Mouse (Mus musculus) CH12.LX (cell line): ENCODE measurements around the gene Otud7a. TPM values are rescaled to one million over a fixed set of nuclear protein-coding genes. Genes with fewer than 3 reads are reported as not detected.

ENCODE experiments used
- DNase-seq: peaks from one replicate; pipeline ENCODE4 v3.0.0-alpha.2; 2013; ENCODE audit errors: extremely low read depth
- H3K27ac ChIP-seq: 2 replicates; pipeline ENCODE4 v1.5.1; 2012; ENCODE audit warnings: low read depth, mild to moderate bottlenecking, control low read depth, moderate library complexity; ENCODE audit not compliant: insufficient read depth
- H3K27me3 ChIP-seq: replicated peaks from 2 replicates; pipeline ENCODE3; 2012; ENCODE audit warnings: inconsistent platforms
- H3K36me3 ChIP-seq, 2 experiments: replicated peaks in 1 of 2; 2 replicates each; pipeline versions ENCODE3 to v1.6.1; 2012; ENCODE audit warnings: inconsistent platforms in 1 of 2, low read length in 1 of 2, mild to moderate bottlenecking in 1 of 2, mixed read lengths in 1 of 2, moderate library complexity in 1 of 2; ENCODE audit not compliant: control insufficient read depth in 1 of 2, insufficient read depth in 1 of 2
- H3K4me1 ChIP-seq, 2 experiments: 2 replicates each; pipeline ENCODE4 v1.6.1; 2012; ENCODE audit warnings: inconsistent platforms in 1 of 2, moderate library complexity in 1 of 2; ENCODE audit not compliant: insufficient read depth in 2 of 2, control insufficient read depth in 1 of 2
- H3K4me2 ChIP-seq: 2 replicates; pipeline ENCODE4 v1.6.1; 2012; ENCODE audit warnings: low read depth, mild to moderate bottlenecking, control low read depth; ENCODE audit not compliant: poor library complexity, insufficient read depth, severe bottlenecking
- H3K4me3 ChIP-seq, 3 experiments: fragments of 150-350 bp in 1 of 3; sonication (generic) in 1 of 3; replicated peaks in 1 of 3; 2 replicates each; pipeline versions ENCODE3 to v1.5.1; 2011 to 2012; ENCODE audit warnings: low read depth in 2 of 3, low read length in 2 of 3, mild to moderate bottlenecking in 2 of 3, moderate library complexity in 2 of 3, control low read depth in 1 of 3, improper control_type of control experiment in 1 of 3, inconsistent platforms in 1 of 3, mixed read lengths in 1 of 3; ENCODE audit not compliant: poor library complexity in 1 of 3
- H3K79me2 ChIP-seq: replicated peaks from 2 replicates; pipeline ENCODE4 v1.6.1; 2012; ENCODE audit warnings: mild to moderate bottlenecking, moderate library complexity; ENCODE audit not compliant: control insufficient read depth, poor library complexity, insufficient read depth, severe bottlenecking; ENCODE audit errors: extremely low read depth
- H3K9ac ChIP-seq: 2 replicates; pipeline ENCODE4 v1.6.1; 2012; ENCODE audit warnings: low read depth, mild to moderate bottlenecking, control low read depth, moderate library complexity; ENCODE audit not compliant: insufficient read depth
- H3K9me3 ChIP-seq: replicated peaks from 2 replicates; pipeline ENCODE3; 2012; ENCODE audit warnings: low read length, inconsistent platforms, mixed read lengths
- BHLHE40 ChIP-seq: IDR thresholded peaks from 2 replicates; pipeline ENCODE4 v1.6.1; 2011; ENCODE audit warnings: mild to moderate bottlenecking, low read depth, low read length, improper control_type of control experiment
- CHD2 ChIP-seq: IDR thresholded peaks from 2 replicates; pipeline ENCODE4 v1.6.1; 2011; ENCODE audit warnings: low read length, improper control_type of control experiment
- CTCF ChIP-seq, 2 experiments: IDR thresholded peaks in 1 of 2; conservative IDR thresholded peaks in 1 of 2; 2 replicates each; pipeline ENCODE4 v1.5.1; 2011 to 2012; ENCODE audit warnings: low read depth in 2 of 2, low read length in 2 of 2, improper control_type of control experiment in 1 of 2, inconsistent platforms in 1 of 2, mild to moderate bottlenecking in 1 of 2, moderate library complexity in 1 of 2
- E2F4 ChIP-seq: IDR thresholded peaks from 2 replicates; pipeline ENCODE4 v1.6.1; 2011; ENCODE audit warnings: low read depth, low read length, improper control_type of control experiment; ENCODE audit not compliant: insufficient replicate concordance
- ELF1 ChIP-seq: IDR thresholded peaks from 2 replicates; pipeline ENCODE4 v1.6.1; 2014; ENCODE audit warnings: low read depth, mild to moderate bottlenecking, inconsistent platforms, low read length, improper control_type of control experiment
- EP300 ChIP-seq: IDR thresholded peaks from 2 replicates; pipeline ENCODE4 v1.6.1; 2011; ENCODE audit warnings: low read length, improper control_type of control experiment
- ETS1 ChIP-seq: conservative IDR thresholded peaks from 2 replicates; pipeline ENCODE4 v1.6.1; 2012; ENCODE audit warnings: low read depth, mild to moderate bottlenecking, inconsistent platforms, low read length, improper control_type of control experiment, moderate library complexity
- HCFC1 ChIP-seq: IDR thresholded peaks from 2 replicates; pipeline ENCODE4 v1.6.1; 2012; ENCODE audit warnings: low read depth, mild to moderate bottlenecking, inconsistent platforms, low read length, improper control_type of control experiment
- JUN ChIP-seq: IDR thresholded peaks from 2 replicates; pipeline ENCODE4 v1.6.1; 2011; ENCODE audit warnings: low read depth, mild to moderate bottlenecking, low read length, improper control_type of control experiment, moderate library complexity; ENCODE audit not compliant: insufficient read depth
- JUND ChIP-seq: conservative IDR thresholded peaks from 2 replicates; pipeline ENCODE4 v1.6.1; 2011; ENCODE audit warnings: low read depth, low read length, improper control_type of control experiment
- KAT2A ChIP-seq: IDR thresholded peaks from 2 replicates; pipeline ENCODE4 v1.6.1; 2012; ENCODE audit warnings: low read length, improper control_type of control experiment, inconsistent platforms; ENCODE audit not compliant: insufficient replicate concordance
- MAFK ChIP-seq: IDR thresholded peaks from 2 replicates; pipeline ENCODE4 v1.6.1; 2011; ENCODE audit warnings: low read length, improper control_type of control experiment; ENCODE audit not compliant: insufficient replicate concordance
- MAX ChIP-seq: IDR thresholded peaks from 2 replicates; pipeline ENCODE4 v1.6.1; 2011; ENCODE audit warnings: low read length, improper control_type of control experiment
- MEF2A ChIP-seq: IDR thresholded peaks from 2 replicates; pipeline ENCODE4 v1.6.1; 2014; ENCODE audit warnings: low read depth, mild to moderate bottlenecking, inconsistent platforms, low read length, improper control_type of control experiment, borderline replicate concordance
- MYC ChIP-seq: IDR thresholded peaks from 2 replicates; pipeline ENCODE4 v1.6.1; 2011; ENCODE audit warnings: low read depth, mild to moderate bottlenecking, improper control_type of control experiment, low read length
- NELFE ChIP-seq: IDR thresholded peaks from 2 replicates; pipeline ENCODE4 v1.6.1; 2011; ENCODE audit warnings: low read depth, low read length, improper control_type of control experiment
- POLR2A ChIP-seq: IDR thresholded peaks from 2 replicates; pipeline ENCODE4 v1.6.1; 2011; ENCODE audit warnings: low read depth, mild to moderate bottlenecking, improper control_type of control experiment, low read length
- POLR2AphosphoS2 ChIP-seq: IDR thresholded peaks from 2 replicates; pipeline ENCODE4 v1.6.1; 2011; ENCODE audit warnings: low read depth, low read length, improper control_type of control experiment
- SMC3 ChIP-seq: IDR thresholded peaks from 2 replicates; pipeline ENCODE4 v1.6.1; 2011; ENCODE audit warnings: low read depth, low read length, improper control_type of control experiment
- UBTF ChIP-seq: IDR thresholded peaks from 2 replicates; pipeline ENCODE4 v1.6.1; 2012; ENCODE audit warnings: low read depth, mild to moderate bottlenecking, inconsistent platforms, low read length, improper control_type of control experiment, moderate library complexity
- USF1 ChIP-seq: IDR thresholded peaks from 2 replicates; pipeline ENCODE4 v1.6.1; 2014; ENCODE audit warnings: low read depth, mild to moderate bottlenecking, inconsistent platforms, low read length, improper control_type of control experiment
- USF2 ChIP-seq: conservative IDR thresholded peaks from 2 replicates; pipeline ENCODE4 v1.6.1; 2011; ENCODE audit warnings: low read depth, low read length, improper control_type of control experiment
- ZC3H11A ChIP-seq: IDR thresholded peaks from 2 replicates; pipeline ENCODE4 v1.6.1; 2012; ENCODE audit warnings: low read depth, mild to moderate bottlenecking, inconsistent platforms, low read length, improper control_type of control experiment
- ZKSCAN1 ChIP-seq: IDR thresholded peaks from 2 replicates; pipeline ENCODE4 v1.6.1; 2012; ENCODE audit warnings: low read depth, inconsistent platforms, low read length, improper control_type of control experiment, borderline replicate concordance
- ZMIZ1 ChIP-seq: IDR thresholded peaks from 2 replicates; pipeline ENCODE4 v1.6.1; 2012; ENCODE audit warnings: low read depth, mild to moderate bottlenecking, inconsistent platforms, low read length, improper control_type of control experiment
- ZNF384 ChIP-seq: IDR thresholded peaks from 2 replicates; pipeline ENCODE4 v1.6.1; 2012; ENCODE audit warnings: low read depth, low read length, improper control_type of control experiment, inconsistent platforms
- dilution Hi-C: fragments of 300-500 bp; cut with MboI; formaldehyde crosslinking; loops from 2 replicates; pipeline ENCODE4 v1.14.3; 2020; ENCODE audit warnings: low sequenced_read_pairs; ENCODE audit not compliant: extremely low pct_unique_long_range_greater_than_20kb, extremely low pct_ligation_motif_present
- in situ Hi-C: fragments of 300-500 bp; cut with MboI; formaldehyde crosslinking; loops from 3 replicates; pipeline ENCODE4 v1.14.3; 2019; ENCODE audit warnings: low sequenced_read_pairs, low pct_ligation_motif_present, low pct_unique_long_range_greater_than_20kb, mixed read lengths
- polyA plus RNA-seq: library from polyadenylated mRNA; unstranded; fragments of >175 nt; gene quantifications from 2 replicates; pipeline ENCODE4 v1.2.1, GENCODE M21; 2012; ENCODE audit warnings: low read depth; ENCODE audit not compliant: insufficient read length
- total RNA-seq, 2 experiments: library from RNA; depleted of rRNA; stranded (reverse); fragments of 300-350 nt in 1 of 2; fragments of >200 nt in 1 of 2; gene quantifications; 2 replicates each; pipeline ENCODE4 v1.2.3; 2012 to 2014

Gene Otud7a
- total and polyA plus RNA-seq, 3 experiments: not detected

DNA sequence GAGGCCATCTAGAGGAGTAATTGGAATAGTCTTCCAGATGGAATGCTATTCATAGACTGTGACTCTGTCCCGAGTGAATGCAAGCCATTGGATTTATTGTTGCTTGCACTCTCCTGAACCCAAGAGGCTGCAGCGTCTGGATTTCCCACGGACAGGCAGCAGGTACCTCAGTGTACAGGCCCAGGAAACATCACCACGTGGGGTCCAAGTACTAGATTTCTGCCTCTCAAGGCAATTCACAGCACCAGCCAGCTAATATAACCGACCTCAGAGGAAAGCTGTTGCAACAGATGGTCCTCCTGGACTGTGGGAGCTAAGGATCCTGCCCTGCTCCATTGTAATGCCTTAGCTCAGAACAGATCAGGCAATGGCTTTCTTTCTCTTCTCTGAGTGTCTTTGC is 111.8 kb downstream of the Otud7a start:
- Histone ChIP-seq H3K9me3 (no peaks in the 10 kb centered on the region), H3K4me3 (no peak overlapping the region), H3K4me2 (no peak overlapping the region), H3K27me3 (peaks cover 35% of the 10 kb centered on the region), H3K27ac (no peak overlapping the region), H3K9ac (no peak overlapping the region), H3K36me3 (no peaks in the 10 kb centered on the region), H3K79me2 (no peaks in the 10 kb centered on the region), H3K4me1 (no peaks in the 10 kb centered on the region)
- DNase-seq: no peak
- dilution Hi-C loops (no loop called here), in situ Hi-C loops (no loop called here)
- TF ChIP-seq POLR2A (no peak), MAFK (no peak), ZMIZ1 (no peak), JUN (no peak), ZKSCAN1 (no peak), E2F4 (no peak), UBTF (no peak), POLR2AphosphoS2 (no peak), USF2 (no peak), ZC3H11A (no peak), ELF1 (no peak), MEF2A (no peak), HCFC1 (no peak), USF1 (no peak), CTCF (conservative IDR thresholded peaks at IDR 0.05 in 1 of 2, IDR thresholded peaks at IDR 0.05 in 1 of 2; ENCODE audit: low read depth in 2 of 2, low read length in 2 of 2) (no peak), KAT2A (no peak), SMC3 (no peak), CHD2 (no peak), NELFE (no peak), ZNF384 (no peak)

DNA sequence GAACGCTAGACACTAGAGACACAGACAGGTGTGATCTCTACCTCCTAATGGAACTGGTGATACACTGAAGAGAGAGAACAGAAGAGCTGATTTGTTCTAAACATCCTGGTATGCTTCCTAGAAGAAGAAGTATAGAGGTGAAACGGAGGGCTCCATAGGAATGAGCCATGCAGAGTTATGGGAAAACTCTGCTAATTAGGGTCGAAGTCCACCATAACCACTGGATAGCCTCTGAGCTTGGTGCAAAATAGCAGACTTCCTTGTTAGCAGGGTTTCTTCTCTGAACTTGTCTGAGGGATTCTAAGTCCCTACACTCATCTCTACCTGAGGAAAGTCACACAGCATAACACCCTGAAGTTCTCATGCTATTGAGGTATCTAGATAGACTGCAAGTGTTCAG is 114.4 kb downstream of the Otud7a start:
- no peak for DNase-seq
- Histone ChIP-seq H3K9ac (no peak overlapping the region), H3K36me3 (no peaks in the 10 kb centered on the region), H3K4me3 (no peak overlapping the region), H3K4me1 (no peaks in the 10 kb centered on the region), H3K79me2 (no peaks in the 10 kb centered on the region), H3K27me3 (peaks cover 43% of the 10 kb centered on the region), H3K27ac (no peak overlapping the region), H3K4me2 (no peak overlapping the region), H3K9me3 (no peaks in the 10 kb centered on the region)
- in situ Hi-C loops (no loop called here), dilution Hi-C loops (no loop called here)
- TF ChIP-seq BHLHE40 (no peak), ETS1 (no peak), CTCF (conservative IDR thresholded peaks at IDR 0.05 in 1 of 2, IDR thresholded peaks at IDR 0.05 in 1 of 2; ENCODE audit: low read depth in 2 of 2, low read length in 2 of 2) (no peak), MAX (no peak), EP300 (no peak), JUND (no peak), E2F4 (no peak), USF2 (no peak), NELFE (no peak), MYC (no peak)
